Mouse (Mus musculus) midbrain, embryonic 16.5 days (tissue): ENCODE data around the gene Impdh2. TPM values are rescaled to one million over a fixed set of nuclear protein-coding genes. Genes with fewer than 3 reads are reported as not detected.

Source experiments
- ATAC-seq: fragments of 200-750 bp; cut with Nextera tagmentation; 2 replicates; pipeline ENCODE4 v1.8.0; 2017; ENCODE audit warnings: moderate TSS enrichment
- H3K27ac ChIP-seq: fragments of 300-500 bp; sonication (generic); 2 replicates; pipeline ENCODE4 v1.5.1; 2014; ENCODE audit warnings: mild to moderate bottlenecking, low read length, mixed read lengths
- H3K27me3 ChIP-seq: fragments of 300-500 bp; sonication (generic); 2 replicates; pipeline ENCODE4 v1.6.1; 2014; ENCODE audit warnings: low read depth, low read length, mixed read lengths; ENCODE audit not compliant: control insufficient read depth, insufficient read depth
- H3K36me3 ChIP-seq: fragments of 300-500 bp; sonication (generic); 2 replicates; pipeline ENCODE4 v1.6.1; 2014; ENCODE audit warnings: mild to moderate bottlenecking, low read length, moderate library complexity, mixed read lengths; ENCODE audit not compliant: control insufficient read depth, insufficient read depth
- H3K4me1 ChIP-seq: fragments of 300-500 bp; sonication (generic); 2 replicates; pipeline ENCODE4 v1.6.1; 2014; ENCODE audit warnings: mild to moderate bottlenecking, low read length, mixed read lengths; ENCODE audit not compliant: control insufficient read depth, insufficient read depth
- H3K4me2 ChIP-seq: fragments of 300-500 bp; sonication (generic); 2 replicates; pipeline ENCODE4 v1.6.1; 2014; ENCODE audit warnings: mild to moderate bottlenecking, low read length, mixed read lengths
- H3K4me3 ChIP-seq: fragments of 300-500 bp; sonication (generic); 2 replicates; pipeline ENCODE4 v1.5.1; 2014; ENCODE audit warnings: low read depth, mild to moderate bottlenecking, low read length, moderate library complexity, mixed read lengths
- H3K9ac ChIP-seq: fragments of 300-500 bp; sonication (generic); 2 replicates; pipeline ENCODE4 v1.6.1; 2014; ENCODE audit warnings: low read depth, low read length, mixed read lengths
- H3K9me3 ChIP-seq: fragments of 300-500 bp; sonication (generic); replicated peaks from 2 replicates; pipeline ENCODE4 v1.6.1; 2014; ENCODE audit warnings: mild to moderate bottlenecking, low read length, mixed read lengths; ENCODE audit not compliant: control insufficient read depth, poor library complexity, severe bottlenecking
- WGBS: fragments of 180-500 bp; shearing (Covaris S2); extraction: QIAGEN DNeasy Blood & Tissue Kit; methylation state at CpG from one replicate; pipeline ENCODE4 v1.1.7; 2014; 5-methylcytosine and 5-hydroxymethylcytosine counted together
- polyA plus RNA-seq: library from polyadenylated mRNA; unstranded; fragments of >200 nt; fragmentation: Nextera tagmentation; extraction: Ambion mirVana; gene quantifications from 2 replicates; pipeline ENCODE4 v1.2.1, GENCODE M21; 2015

The Impdh2 gene
- polyA plus RNA-seq, 1 experiment from 2014 or later, result 92.7 TPM

DNA sequence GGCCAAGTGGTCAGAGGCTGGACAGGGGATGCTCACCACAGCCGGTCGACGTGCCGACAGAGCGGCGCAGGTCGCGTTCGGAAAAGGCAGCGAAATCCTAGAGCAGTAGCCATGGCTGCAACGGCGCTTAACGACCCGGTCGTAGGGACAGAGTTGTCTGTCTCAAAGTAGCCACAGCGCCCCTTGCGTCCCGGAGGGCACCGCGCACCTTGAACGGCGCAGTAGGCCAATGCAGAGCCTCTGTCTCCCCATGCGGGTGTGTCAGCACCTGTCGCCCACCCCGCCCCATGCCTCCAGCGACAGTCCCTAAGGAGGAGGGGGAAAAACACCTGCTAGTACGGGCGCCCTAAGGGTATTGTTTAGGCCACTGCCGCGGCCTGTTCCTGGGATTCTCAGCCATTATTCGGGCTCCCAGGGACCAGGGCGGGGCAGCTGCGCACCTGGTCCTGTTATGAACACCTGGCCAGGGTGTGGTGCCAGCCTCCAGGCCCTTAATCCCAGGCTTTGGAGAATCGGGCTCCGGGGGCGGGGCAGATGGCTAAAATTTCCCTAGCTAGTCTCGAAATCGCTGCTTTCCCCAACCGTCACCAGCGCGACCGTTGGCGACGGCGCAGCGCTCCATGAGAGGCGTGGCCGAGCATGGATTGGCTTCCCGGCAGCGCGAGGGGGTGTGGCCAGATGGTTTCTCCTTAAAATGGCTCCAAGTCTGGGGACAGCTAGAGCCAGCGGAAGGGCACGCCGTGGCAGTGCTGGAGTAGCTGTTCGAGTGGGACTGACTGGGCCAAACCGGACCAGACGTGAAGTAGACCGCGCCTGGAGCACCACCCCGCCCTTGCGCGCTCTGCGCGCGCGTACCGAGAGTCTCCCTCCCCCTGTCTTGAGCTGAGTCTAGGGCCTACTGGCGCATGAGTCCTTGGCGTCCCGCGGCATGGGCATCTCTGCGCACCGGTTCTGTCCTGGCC is 7.0 kb downstream of the Impdh2 start, which contains the start of gene Ndufaf3:
Gene Ndufaf3 (minus strand): TSS at position 620 of the 962 bp plus-strand sequence.
- Histone ChIP-seq H3K4me3 (peak within 1 kb of the TSS; percentile 79), H3K4me1 (peaks cover 32% of the 10 kb centered on the region), H3K9ac (peak within 1 kb of the TSS; percentile 91), H3K9me3 (no peaks in the 10 kb centered on the region), H3K27me3 (no peaks in the 10 kb centered on the region), H3K27ac (peak within 1 kb of the TSS; percentile 99), H3K4me2 (peak within 1 kb of the TSS; percentile 98), H3K36me3 (peaks cover 22% of the 10 kb centered on the region)
- ATAC-seq, result peak; percentile 86
- WGBS, result under 1% methylated on average over 71 of the region's 73 CpGs

- peaks cover 31% of the 10 kb centered on the region for H3K36me3 ChIP-seq
- no peaks in the 10 kb centered on the region for H3K9me3 ChIP-seq
- peak overlapping the region; percentile 98 for H3K4me2 ChIP-seq
- peaks cover 29% of the 10 kb centered on the region for H3K4me1 ChIP-seq
- no peak for ATAC-seq
- no peaks in the 10 kb centered on the region for H3K27me3 ChIP-seq
- H3K9ac ChIP-seq, result peak overlapping the region; percentile 91
- peak overlapping the region; percentile 99 for H3K27ac ChIP-seq
- H3K4me3 ChIP-seq, result peak overlapping the region; percentile 79
- WGBS, result 7% methylated on average over 18 of the region's 18 CpGs
These were observed 7.9 kb downstream of the Impdh2 start for GRCm38 (mm10) chr9:108567931-108568419.

GRCm38 (mm10) chr9:108568511-108568921 is 8.4 kb downstream of the Impdh2 start:
- H3K27ac ChIP-seq, result no peak overlapping the region
- H3K9me3 ChIP-seq, result no peaks in the 10 kb centered on the region
- H3K9ac ChIP-seq, result no peak overlapping the region
- 78% methylated on average over 17 of the region's 17 CpGs for WGBS
- peak overlapping the region; percentile 98 for H3K4me2 ChIP-seq
- H3K4me1 ChIP-seq, result peaks cover 30% of the 10 kb centered on the region
- H3K36me3 ChIP-seq, result peaks cover 36% of the 10 kb centered on the region
- no peak for ATAC-seq
- no peaks in the 10 kb centered on the region for H3K27me3 ChIP-seq
- peak overlapping the region; percentile 79; the same call in 1 of the 2 replicates for H3K4me3 ChIP-seq

DNA sequence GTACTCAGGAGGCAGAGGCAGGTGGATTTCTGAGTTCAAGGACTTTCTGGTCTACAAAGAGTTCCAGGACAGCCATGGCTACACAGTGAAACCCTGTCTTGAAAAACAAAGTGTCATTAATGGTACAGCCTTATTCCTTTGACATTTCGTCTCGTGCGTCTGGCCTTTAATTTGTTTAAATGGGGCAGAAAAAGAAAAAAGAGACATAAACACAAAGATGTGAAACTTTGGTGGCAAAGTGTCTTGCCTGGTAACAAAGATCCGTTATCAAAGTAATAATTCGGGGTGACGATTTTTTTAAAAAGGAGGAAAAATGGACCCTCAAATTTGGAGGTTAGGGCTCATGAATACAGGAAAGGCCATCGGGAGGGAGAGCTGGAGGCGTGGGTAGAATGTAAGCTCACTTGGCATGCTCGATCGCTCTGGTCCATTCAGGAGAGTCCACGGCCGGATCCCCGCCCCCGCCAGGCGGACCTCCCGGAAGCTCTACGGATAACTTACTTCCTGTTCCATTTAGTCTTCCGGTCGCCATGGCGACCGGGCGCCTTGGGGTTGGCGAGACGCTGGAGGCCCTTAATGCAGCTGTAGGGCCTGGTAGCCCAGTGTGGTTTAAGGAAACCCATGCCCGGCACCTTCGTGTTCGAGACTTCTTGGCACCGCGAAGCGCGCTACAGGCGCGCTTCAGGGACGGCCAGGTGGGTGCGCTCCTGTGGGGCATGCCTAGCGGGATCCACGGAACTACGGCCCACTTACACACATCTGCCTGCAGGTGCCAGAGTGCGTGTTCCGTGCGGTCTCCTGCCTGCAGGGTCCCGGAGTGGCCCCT is 9.5 kb downstream of the Impdh2 start, which contains the start of gene Dalrd3:
Gene Dalrd3 (plus strand): TSS at position 506 of the 826 bp plus-strand sequence.
- 6% methylated on average over 42 of the region's 42 CpGs for whole genome bisulfite sequencing
- H3K27me3 ChIP-seq, result no peaks in the 10 kb centered on the region
- no peaks in the 10 kb centered on the region for H3K9me3 ChIP-seq
- ATAC-seq, result peak; percentile 70
- peak within 1 kb of the TSS; percentile 67 for H3K9ac ChIP-seq
- peaks cover 29% of the 10 kb centered on the region for H3K36me3 ChIP-seq
- H3K4me3 ChIP-seq, result peak within 1 kb of the TSS; percentile 61
- peak within 1 kb of the TSS; percentile 74 for H3K27ac ChIP-seq
- H3K4me1 ChIP-seq, result peaks cover 40% of the 10 kb centered on the region
- peak within 1 kb of the TSS; percentile 94 for H3K4me2 ChIP-seq

DNA sequence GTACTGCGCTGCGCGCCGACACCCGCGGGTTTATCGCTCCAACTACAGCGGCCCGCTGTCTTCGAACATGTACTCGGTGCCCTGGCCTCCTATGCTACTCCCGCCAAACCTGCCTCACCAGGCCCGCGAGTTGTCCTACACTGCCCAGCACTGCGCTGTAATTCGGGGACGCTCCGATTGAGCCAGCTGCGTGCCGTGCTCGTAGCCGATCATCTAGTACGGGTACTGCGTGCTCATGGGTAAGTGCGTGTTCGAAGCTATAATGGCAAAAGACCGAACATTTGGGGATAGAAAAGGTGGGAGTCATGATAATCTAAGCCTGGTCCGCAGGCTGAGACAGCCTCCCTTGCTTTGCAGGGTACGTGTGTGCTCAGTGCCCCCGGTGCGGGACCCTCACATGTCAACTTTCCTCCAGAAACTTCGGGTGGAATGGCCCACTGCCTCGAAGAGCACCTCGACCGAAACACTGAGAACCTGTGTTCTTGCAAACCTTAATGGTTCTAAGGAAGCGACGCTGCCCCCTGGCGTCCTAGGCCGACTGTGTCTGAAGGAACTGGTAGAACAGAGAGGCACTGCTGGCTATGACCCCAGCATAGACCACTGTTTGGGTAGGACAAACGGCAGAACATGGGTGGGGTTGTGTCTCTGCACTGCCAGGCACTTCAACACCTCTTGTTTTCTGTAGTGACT is 10.3 kb downstream of the Impdh2 start:
- ATAC-seq, result peak; percentile 6; the same call in 1 of the 2 replicates
- Histone ChIP-seq H3K27me3 (no peaks in the 10 kb centered on the region), H3K9me3 (no peaks in the 10 kb centered on the region), H3K9ac (peak overlapping the region; percentile 67), H3K4me3 (peak overlapping the region; percentile 61), H3K4me2 (peak overlapping the region; percentile 94), H3K36me3 (peaks cover 36% of the 10 kb centered on the region), H3K4me1 (peaks cover 48% of the 10 kb centered on the region), H3K27ac (peak overlapping the region; percentile 74)
- 1% methylated on average over 40 of the region's 40 CpGs for WGBS

DNA sequence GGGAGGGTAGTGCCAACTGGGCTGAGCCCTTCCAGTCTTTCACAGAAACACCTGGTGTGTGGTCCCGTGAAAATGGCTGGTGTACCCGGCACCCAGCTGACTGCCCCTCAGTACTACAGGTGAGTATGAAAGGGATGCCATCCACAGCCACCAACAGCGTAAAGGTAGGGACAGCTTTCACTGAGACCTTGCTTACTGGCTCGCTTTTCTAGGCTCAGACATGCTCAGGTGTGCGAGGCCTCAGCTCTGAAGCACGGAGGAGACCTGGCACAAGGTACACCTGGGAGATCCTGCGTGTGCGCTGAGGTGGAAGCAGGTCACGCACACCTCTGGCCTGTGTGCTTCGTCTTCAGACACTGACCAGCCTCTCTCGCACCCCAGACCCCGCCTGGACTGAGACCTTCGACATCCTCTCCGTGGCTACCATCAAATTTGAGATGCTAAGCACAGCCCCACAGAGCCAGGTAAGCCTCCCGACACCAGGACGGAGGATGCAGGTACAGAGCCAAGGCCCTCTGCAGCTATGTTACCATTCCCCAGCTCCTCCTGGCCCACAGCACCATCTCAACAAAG is 11.4 kb downstream of the Impdh2 start:
- Histone ChIP-seq H3K27ac (no peak overlapping the region), H3K36me3 (peaks cover 39% of the 10 kb centered on the region), H3K4me1 (peaks cover 50% of the 10 kb centered on the region), H3K4me3 (no peak overlapping the region), H3K9ac (no peak overlapping the region), H3K27me3 (no peaks in the 10 kb centered on the region), H3K4me2 (no peak overlapping the region), H3K9me3 (no peaks in the 10 kb centered on the region)
- WGBS, result 95% methylated on average over 16 of the region's 16 CpGs
- ATAC-seq, result no peak

GRCm38 (mm10) chr9:108572321-108572720 is 12.2 kb downstream of the Impdh2 start:
- H3K36me3 ChIP-seq, result peaks cover 39% of the 10 kb centered on the region
- H3K4me3 ChIP-seq, result no peak overlapping the region
- 86% methylated on average over 10 of the region's 10 CpGs for WGBS
- H3K27ac ChIP-seq, result no peak overlapping the region
- no peak for ATAC-seq
- H3K9me3 ChIP-seq, result no peaks in the 10 kb centered on the region
- H3K4me2 ChIP-seq, result no peak overlapping the region
- no peak overlapping the region for H3K9ac ChIP-seq
- H3K4me1 ChIP-seq, result peaks cover 58% of the 10 kb centered on the region
- H3K27me3 ChIP-seq, result no peaks in the 10 kb centered on the region
